Mouse (Mus musculus) left cerebral cortex, adult 8-10 months (tissue): ENCODE measurements around the gene Syngr1. TPM values are rescaled to one million over a fixed set of nuclear protein-coding genes. Genes with fewer than 3 reads are reported as not detected.
A peak's percentile ranks its signal among the peaks of the same experiment; 100 is the strongest.

ENCODE experiments used
- DNase-seq, 2 experiments: peaks; one replicate each; pipeline ENCODE4 v3.0.0; 2022; ENCODE audit warnings: low spot score in 2 of 2
- total RNA-seq, 4 experiments: library from RNA; stranded (reverse); gene quantifications; 2 replicates each; pipeline ENCODE4 v1.2.4; 2022

The Syngr1 gene
- 100 to 1,000 TPM; 430 to 460 (median 440) TPM for total RNA-seq

DNA sequence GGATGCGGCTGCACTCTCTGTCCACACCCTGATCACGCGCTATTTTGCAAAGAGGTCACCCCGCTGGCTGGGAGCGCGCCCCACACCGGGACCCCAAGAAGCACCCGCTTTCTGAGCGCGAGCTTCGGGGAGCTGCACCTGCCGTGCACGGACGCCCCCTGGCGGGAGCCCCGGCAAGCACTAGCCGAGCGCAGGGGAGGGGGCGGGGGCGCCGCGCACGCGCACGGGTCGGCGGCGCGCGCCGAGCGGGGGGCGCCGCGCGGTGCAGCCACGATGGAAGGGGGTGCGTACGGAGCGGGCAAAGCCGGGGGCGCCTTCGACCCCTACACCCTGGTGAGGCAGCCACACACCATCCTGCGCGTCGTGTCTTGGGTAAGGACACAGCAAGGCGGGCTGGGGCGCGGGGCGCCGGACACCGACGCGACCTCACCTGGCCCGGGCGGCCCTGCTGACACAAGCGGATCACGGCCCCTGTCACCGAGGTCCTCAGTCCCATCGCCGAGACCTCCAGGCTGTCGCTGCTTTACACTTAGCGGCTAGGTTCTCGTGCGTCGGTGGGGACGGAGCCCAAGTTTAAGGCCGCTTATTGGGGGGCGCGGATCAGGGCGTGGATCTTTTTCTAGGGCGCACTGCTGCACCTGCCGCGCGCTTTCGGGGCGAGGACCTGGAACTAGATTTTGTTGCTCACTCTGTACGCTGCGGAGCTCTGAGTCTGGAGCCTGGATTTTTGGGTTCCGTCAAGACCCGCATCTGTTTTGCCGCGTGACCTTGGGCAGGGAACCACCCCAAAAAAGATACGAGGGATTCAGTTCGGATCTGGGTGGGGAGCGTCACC, at the start of gene Syngr1, which contains the start of gene Rpl3:
Gene Syngr1, plus strand, starts transcription at position 214 of the 835 bp plus-strand sequence.
Gene Rpl3, minus strand, starts transcription at position 748 of the 835 bp plus-strand sequence.
- peak; percentile 67 to 72 for DNase-seq

DNA sequence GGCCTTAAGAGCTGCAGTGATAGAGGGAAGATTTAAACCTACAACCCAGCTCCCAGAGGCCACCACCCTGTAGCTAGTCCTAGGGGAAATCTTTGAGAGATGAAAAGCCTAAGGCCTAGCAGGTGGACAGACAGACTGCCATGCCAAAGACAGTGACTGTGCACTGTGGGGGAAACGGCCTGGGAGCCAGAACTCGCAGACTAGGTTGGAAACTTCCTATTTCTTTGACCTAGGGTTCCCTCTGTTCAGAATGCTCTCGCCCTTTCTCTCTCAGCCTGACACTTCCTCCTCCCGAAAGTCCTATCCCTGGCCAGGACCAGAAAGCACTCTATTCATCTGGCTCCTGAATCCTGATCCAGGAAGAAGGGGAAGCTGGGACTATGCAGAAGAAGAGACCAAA, 49.0 kb upstream of the Syngr1 start:
- DNase-seq: no peak

DNA sequence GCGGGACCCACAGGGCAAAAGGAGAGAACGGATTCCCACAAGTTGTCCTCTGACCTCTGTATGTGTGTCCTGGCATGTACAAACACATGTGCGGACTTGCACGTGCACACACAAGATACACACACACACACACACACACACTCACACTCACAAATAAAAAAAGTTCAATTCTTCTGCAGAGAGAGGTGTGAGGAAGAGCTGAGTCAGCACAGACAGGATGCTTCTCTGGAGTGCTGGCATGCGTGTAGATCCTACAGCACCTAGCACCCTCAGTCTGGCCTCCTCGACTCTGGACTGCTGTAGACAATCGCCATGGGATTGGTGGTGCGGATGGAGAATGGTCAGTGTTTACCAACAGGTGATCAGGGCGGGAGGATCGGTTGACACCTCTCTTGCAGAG, 46.9 kb upstream of the Syngr1 start:
- no peak for DNase-seq

GRCm38 (mm10) chr15:80045749-80046148, 45.4 kb upstream of the Syngr1 start:
- DNase-seq: no peak

DNA sequence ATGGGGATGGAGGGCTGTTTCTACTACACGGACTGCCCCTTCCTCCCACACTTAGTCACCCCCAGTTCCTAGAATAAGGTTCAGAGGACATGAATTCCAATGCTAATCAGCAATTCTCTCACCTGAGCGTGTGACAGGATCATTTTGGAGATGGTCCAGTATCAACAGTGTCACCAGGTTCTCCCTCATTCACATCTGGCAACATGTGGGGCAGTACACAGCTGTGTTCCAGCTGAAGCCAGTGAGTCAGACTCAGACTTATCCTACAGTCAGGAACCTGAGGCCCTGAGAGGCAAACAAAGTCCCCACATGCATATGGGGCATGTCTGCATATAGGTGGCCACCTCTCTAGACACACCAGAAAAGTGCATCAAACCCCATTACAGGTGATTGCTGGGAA, 43.9 kb upstream of the Syngr1 start:
- no peak for DNase-seq

DNA sequence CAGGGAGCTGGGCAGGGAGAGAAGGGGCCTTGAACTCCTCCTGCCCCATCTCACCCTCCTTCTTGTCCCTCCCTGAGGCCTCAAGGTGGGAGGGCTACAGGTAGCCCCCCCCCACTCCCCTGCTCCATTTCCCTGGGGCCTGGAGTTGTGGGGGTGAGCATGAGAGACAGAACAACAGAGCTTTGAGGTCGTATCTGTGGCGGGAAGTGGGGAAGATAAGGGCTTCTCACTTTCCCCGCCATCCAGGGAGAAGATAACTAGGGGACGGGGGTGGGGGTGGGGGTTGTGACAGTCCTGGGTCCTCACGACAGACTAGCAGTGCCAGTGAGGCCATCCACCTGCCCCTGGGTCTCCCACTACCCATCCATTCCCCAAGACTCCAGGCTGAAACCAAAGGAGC, 43.2 kb upstream of the Syngr1 start:
- no peak for DNase-seq

GRCm38 (mm10) chr15:80050093-80050492, 41.0 kb upstream of the Syngr1 start:
- DNase-seq: no peak

DNA sequence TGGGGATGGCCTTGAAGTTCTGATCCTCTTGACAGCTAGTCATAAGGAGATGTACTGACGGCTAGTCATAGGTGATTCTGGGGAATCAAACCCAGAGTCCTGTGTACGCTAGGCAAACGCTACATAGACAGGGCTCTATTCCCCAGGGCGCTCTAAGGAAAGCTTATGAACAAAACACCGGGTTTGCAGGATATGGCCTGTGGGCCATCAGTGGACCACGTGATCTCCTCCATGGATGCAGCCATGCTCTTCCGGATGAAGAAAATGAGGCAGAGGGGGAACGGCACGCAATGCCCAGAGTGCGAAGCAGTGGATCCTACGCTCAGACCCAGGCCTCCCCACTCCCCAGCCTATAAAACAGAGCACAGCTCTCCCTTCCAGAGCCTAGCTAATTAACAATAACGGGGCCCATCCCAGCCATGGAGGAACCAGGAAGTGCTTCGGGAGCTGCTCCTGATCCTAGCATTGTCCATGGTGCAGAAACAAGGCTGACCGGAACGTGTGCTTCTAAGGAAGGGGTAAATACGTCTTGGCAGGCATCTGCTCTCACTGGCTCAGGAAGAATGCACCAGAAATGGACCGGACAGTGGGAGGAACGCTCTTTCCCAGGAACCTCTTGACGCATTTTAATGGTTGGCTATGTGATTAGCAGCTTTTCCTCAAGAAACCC, 39.9 kb upstream of the Syngr1 start:
- DNase-seq: no peak

DNA sequence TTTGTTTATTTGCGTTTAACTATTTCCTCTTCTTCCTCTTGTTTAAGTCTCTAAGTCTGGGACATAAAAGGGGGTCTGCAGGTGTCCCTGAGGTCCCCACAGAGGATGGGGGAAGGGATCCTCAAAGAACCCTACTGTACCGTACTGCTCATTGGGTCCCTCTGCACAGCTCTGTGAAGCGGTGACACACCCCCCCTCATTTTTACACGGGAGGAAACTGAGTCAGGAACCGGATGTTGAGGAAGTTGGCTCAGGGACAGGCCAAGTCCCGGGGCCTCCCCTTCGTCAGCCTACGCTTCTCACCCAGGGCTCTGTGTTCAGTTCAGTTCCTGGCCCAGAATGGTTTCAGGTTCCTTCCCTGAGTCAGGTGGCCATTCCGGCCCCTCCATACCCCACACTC, 39.4 kb upstream of the Syngr1 start:
- DNase-seq: no peak

DNA sequence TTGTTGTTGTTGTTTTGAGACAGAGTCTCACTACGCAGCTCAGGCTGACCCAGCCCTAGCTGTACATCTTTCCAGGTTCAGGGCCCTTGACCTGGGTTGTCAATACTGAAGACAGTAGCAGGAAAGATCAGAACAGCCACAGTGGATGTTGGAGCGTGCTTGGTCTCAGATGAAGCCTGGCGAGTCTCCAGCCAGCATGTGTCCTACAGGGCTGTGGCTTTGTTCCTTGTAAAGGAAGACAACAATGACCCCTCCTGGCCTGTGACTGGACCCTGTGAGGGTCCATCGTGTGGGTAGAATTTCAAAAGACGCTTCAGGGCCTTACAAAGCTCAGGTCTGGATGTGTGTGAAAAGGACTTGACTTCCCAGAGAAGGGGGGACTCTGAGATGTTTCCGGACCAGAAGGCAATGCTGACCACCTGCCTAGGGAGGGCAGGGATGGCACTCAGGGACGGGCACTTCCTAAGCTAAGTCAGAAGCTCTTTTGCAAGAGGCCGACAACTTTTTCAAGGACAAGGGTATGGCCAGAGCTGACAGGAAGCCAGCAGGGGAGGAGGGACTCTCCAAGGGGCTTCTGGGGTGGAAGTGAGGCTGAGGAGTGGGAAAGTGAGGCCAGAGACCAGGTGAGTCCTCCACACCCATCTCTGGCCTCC, 37.6 kb upstream of the Syngr1 start:
- DNase-seq: no peak

GRCm38 (mm10) chr15:80054034-80054710, 37.0 kb upstream of the Syngr1 start:
- DNase-seq: no peak

DNA sequence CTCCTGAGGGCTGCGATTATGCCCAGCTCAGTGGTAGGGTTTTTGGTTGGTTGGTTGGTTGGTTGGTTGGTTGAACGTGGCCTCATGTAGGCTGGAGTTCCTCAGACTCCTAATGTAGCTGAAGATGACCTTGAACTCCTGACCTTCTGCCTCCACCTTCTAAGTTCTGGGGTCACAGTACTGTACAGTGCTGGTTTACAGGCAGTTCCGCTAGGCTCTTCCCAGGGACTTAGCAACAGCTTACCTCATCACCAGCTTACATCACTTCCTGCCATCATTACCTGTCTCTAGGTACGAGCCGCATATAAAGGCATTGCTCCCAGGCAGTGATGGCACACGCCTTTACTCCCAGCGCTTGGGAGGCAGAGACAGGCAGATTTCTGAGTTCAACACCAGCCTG, 33.0 kb upstream of the Syngr1 start:
- DNase-seq: no peak

- no peak for DNase-seq
Observed at GRCm38 (mm10) chr15:80059606-80060005, 31.5 kb upstream of the Syngr1 start.

DNA sequence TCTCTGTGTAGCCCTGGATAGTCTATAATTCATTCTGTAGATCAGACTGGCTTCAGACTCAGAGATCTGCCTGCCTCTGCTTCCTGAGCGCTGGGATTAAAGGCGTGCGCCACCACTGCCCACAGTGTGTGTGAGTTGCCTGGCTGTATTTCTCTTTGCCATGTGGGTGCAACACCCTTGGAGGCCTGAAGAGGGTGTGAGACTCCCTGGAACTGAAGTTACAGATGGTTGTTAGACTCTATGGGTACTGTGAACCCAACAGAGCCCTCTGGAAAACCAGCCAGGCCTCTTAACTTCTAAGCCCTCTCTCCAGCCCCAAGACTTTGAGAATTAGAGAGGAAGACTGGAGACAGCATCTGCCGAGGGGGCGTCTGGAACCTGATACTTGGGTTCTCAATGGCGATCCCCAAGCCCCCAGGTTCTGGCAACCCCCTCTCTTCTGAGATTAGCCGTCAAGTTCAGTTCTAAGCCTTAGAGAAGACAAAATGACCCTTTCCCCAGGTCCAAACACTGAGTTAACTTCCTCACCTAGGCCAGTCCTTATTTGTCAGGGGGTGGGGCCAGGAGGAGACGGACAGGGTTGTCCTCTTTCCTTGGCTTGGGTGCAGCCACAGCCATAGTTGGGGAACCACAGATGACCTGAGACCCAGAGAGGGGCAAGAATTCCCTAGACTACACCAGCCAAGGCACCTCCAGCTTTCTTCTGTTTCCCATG, 30.6 kb upstream of the Syngr1 start:
- DNase-seq: no peak

DNA sequence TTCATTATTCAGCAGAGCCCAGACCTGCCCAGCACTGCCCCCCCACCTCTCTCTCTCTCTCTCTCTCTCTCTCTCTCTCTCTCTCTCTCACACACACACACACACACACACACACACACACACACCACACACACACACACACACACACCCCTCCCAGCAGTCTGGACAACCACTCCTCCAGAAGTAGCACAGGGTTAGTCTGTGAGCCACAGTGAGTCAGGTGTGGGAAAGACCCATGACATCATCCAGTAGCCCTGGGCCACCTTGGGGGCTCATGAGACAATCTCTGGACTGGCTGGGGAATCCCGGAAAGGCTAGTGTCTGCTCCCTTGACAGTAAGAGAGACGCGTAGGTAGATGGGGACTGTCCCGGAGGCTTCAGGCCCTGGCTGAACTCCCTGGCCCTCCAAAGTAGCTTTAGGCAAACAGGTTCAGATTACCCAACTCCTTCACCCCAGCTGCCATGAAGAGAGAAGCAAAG, 30.0 kb upstream of the Syngr1 start:
- DNase-seq: no peak

- DNase-seq: no peak
Observed at GRCm38 (mm10) chr15:80062339-80062738, 28.8 kb upstream of the Syngr1 start.

GRCm38 (mm10) chr15:80062821-80063220, 28.3 kb upstream of the Syngr1 start:
- DNase-seq: no peak

- DNase-seq: no peak
Observed at GRCm38 (mm10) chr15:80064965-80065364, 26.2 kb upstream of the Syngr1 start.

DNA sequence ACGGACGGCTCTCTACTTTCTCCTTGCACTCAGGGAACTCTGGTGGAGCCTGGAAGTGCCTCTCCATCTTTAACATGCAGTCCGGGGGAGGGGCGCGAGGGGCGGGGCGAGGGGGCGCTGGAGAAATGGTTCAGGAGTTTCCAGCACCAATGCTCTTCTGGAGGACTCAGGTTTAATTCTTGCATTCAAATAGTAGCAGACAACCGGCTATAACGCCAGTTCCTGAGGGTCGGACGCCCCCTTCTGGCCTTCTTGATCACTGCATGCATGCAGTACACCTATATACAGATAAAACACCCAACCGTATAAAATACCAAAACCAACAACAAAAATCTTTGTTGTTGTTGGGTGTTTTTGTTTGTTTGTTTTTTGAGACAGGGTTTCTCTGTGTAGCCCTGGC, 25.7 kb upstream of the Syngr1 start:
- DNase-seq: no peak

DNA sequence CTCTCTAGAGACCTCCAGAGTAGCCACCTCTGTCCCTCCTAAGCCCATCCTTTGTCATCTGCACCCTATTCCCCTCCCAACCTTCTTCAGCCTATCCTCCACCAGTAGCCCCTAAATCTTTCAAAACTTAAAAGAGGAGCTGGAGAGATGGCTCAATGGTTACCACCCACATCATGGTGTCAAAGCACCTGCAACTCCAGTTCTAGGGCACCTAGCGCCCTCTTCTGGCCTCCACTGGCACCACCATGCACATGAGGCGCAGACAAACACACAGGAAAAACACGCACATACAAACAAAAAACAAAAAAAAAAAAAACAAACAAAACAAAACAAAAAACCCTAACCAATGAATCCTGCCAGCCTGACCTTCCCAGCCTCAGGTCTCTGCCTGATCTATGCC, 24.6 kb upstream of the Syngr1 start:
- no peak for DNase-seq

- DNase-seq: no peak
Observed at GRCm38 (mm10) chr15:80069171-80069570, 22.0 kb upstream of the Syngr1 start.
